Mouse (Mus musculus) ES-E14 (cell line): ENCODE results near the gene Olfr986. TPM values are rescaled to one million over a fixed set of nuclear protein-coding genes. Genes with fewer than 3 reads are reported as not detected.

Source experiments
- DNase-seq: peaks from one replicate; pipeline ENCODE4 v3.0.0-alpha.2; 2013; ENCODE audit warnings: low read depth, low spot score
- H3K27ac ChIP-seq: 2 replicates; pipeline ENCODE4 v1.5.1; 2012; ENCODE audit warnings: low read depth, mild to moderate bottlenecking, low read length, moderate library complexity, mixed read lengths; ENCODE audit not compliant: poor library complexity, insufficient read depth, severe bottlenecking
- H3K36me3 ChIP-seq: 2 replicates; pipeline ENCODE4 v1.6.1; 2012; ENCODE audit warnings: mild to moderate bottlenecking, low read length, moderate library complexity, mixed read lengths; ENCODE audit not compliant: control insufficient read depth, poor library complexity, insufficient read depth, severe bottlenecking
- H3K4me1 ChIP-seq, 2 experiments: fragments of 150-350 bp in 1 of 2; sonication (generic) in 1 of 2; 2 replicates each; pipeline ENCODE4 v1.6.1; 2012; ENCODE audit warnings: low read length in 2 of 2, mild to moderate bottlenecking in 1 of 2, mixed read lengths in 1 of 2; ENCODE audit not compliant: control insufficient read depth in 2 of 2, insufficient read depth in 2 of 2, poor library complexity in 1 of 2
- H3K4me3 ChIP-seq, 2 experiments: fragments of 150-350 bp in 1 of 2; sonication (generic) in 1 of 2; 2 replicates each; pipeline ENCODE4 v1.5.1; 2012; ENCODE audit warnings: low read length in 2 of 2, low read depth in 1 of 2, mild to moderate bottlenecking in 1 of 2, mixed read lengths in 1 of 2; ENCODE audit not compliant: insufficient read depth in 1 of 2, poor library complexity in 1 of 2, severe bottlenecking in 1 of 2
- H3K9ac ChIP-seq: 2 replicates; pipeline ENCODE4 v1.6.1; 2012; ENCODE audit warnings: low read depth, mild to moderate bottlenecking, low read length, mixed read lengths; ENCODE audit not compliant: poor library complexity, insufficient read depth, severe bottlenecking
- H3K9me3 ChIP-seq: fragments of 150-350 bp; sonication (generic); 2 replicates; pipeline ENCODE4 v1.6.1; 2012; ENCODE audit warnings: low read depth, mild to moderate bottlenecking, low read length; ENCODE audit not compliant: control insufficient read depth, insufficient read depth
- CHD2 ChIP-seq: IDR thresholded peaks from 2 replicates; pipeline ENCODE4 v1.6.1; 2014; ENCODE audit warnings: mild to moderate bottlenecking, low read depth, low read length, inconsistent platforms
- HCFC1 ChIP-seq: IDR thresholded peaks from 2 replicates; pipeline ENCODE4 v1.6.1; 2012; ENCODE audit warnings: low read length, inconsistent platforms, borderline replicate concordance; ENCODE audit not compliant: insufficient read depth
- MAFK ChIP-seq: IDR thresholded peaks from 2 replicates; pipeline ENCODE4 v1.6.1; 2014; ENCODE audit warnings: mild to moderate bottlenecking, low read depth, low read length, inconsistent platforms; ENCODE audit not compliant: insufficient read depth
- ZC3H11A ChIP-seq: IDR thresholded peaks from 2 replicates; pipeline ENCODE4 v1.6.1; 2012; ENCODE audit warnings: low read depth, mild to moderate bottlenecking, inconsistent platforms, low read length, borderline replicate concordance
- ZNF384 ChIP-seq: IDR thresholded peaks from 2 replicates; pipeline ENCODE4 v1.6.1; 2012; ENCODE audit warnings: low read depth, low read length, inconsistent platforms
- in situ Hi-C, 2 experiments: fragments of 600-800 bp; cut with MboI; formaldehyde crosslinking; loops; one replicate each; pipeline ENCODE4 v1.15.1; 2025; ENCODE audit warnings: low sequenced_read_pairs in 2 of 2, inconsistent platforms in 1 of 2; ENCODE audit not compliant: unreplicated experiment in 2 of 2
- total RNA-seq: library from RNA; depleted of rRNA; stranded (reverse); fragments of 300-350 nt; gene quantifications from 2 replicates; pipeline ENCODE4 v1.2.3, GENCODE M21; 2012

The Olfr986 gene
- total RNA-seq, 1 experiment: 0.31 TPM

DNA sequence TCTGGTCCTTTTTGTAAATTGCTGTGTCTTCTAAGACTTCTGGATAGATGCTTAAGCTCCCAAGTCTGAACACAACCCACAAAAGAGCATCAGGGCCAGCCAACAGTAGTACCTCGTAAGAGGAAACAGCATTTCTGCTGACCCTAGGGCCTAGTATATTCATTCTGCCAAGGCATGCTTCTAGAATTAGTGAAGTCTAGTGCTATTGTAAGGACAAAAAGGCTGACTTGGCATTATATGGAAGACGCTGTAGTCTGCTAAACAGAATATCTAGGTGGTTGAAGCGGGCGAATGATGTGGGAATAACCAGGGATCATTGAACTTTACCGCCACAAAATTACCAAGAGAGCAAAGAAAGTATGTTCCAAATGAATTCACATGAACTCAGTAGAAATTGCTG is 33.3 kb downstream of the Olfr986 start:
- Histone ChIP-seq H3K4me3 (no peak overlapping the region), H3K4me1 (0 out of 4 replicates have a peak, but pooled peaks cover 0 to 2% of the 10 kb centered on the region in 2 experiments), H3K27ac (no peak overlapping the region), H3K9me3 (no peaks in the 10 kb centered on the region), H3K9ac (no peak overlapping the region), H3K36me3 (peaks cover 32% of the 10 kb centered on the region)
- no peak for DNase-seq
- in situ Hi-C loops: no loop called here
- TF ChIP-seq ZC3H11A (no peak), MAFK (peak; percentile 63; the same call in 1 of the 2 replicates)

DNA sequence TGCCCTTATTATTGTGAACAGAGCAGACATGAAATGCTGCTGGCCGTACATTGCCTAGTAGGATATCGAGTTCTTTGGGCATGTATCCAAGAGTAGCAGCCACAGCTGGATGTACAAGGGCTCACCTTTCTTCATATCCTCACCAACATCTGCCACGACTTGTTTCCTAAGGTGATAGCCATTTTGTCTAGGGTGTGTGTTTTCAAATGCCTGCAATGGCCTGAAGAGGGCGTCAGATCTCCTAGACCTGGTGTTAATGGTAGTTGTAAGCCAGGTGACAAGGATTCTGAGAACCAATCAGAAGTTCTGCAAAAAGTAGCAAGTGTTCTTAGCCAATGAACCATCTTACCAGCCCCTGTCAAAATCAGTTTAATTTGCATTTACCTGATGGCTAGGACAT is 35.9 kb downstream of the Olfr986 start:
- Histone ChIP-seq H3K9me3 (no peaks in the 10 kb centered on the region), H3K27ac (no peak overlapping the region), H3K4me3 (no peak overlapping the region), H3K9ac (no peak overlapping the region), H3K4me1 (0 out of 4 replicates have a peak, but pooled peaks cover 0 to 2% of the 10 kb centered on the region in 2 experiments), H3K36me3 (peaks cover 21% of the 10 kb centered on the region)
- in situ Hi-C loops: no loop called here
- DNase-seq: peak; percentile 40
- no peak for TF ChIP-seq CHD2
- no peak for TF ChIP-seq MAFK
- TF ChIP-seq ZC3H11A: no peak
- no peak for TF ChIP-seq HCFC1
- TF ChIP-seq ZNF384: no peak

DNA sequence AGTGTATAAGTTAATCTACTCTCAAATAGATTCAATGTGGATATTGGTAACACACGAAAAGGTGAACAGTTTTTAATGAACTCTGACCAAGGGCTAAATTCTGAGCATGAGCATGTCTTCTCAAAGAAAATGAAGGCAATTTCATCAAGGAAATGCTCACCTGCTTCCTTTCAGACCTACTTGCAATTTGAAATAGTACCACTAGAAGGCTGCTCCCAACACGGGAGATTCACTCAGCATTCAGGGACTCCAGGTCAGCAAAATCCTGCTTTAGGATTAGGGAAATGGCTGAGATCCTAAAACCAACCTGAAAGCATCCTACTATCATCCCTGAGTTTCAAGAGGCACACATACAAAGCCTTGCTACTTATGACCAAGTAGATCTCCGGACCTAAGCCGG is 43.6 kb downstream of the Olfr986 start:
- Histone ChIP-seq H3K27ac (no peak overlapping the region), H3K4me3 (no peak overlapping the region), H3K4me1 (peaks cover 2 to 13% of the 10 kb centered on the region in 2 experiments; a peak in 3 of 4 replicates), H3K36me3 (peaks cover 18% of the 10 kb centered on the region), H3K9ac (no peak overlapping the region), H3K9me3 (no peaks in the 10 kb centered on the region)
- no peak for DNase-seq
- in situ Hi-C loops: no loop called here
- no peak for TF ChIP-seq ZC3H11A
- 0 out of 2 replicates have a peak, but pooled peaks have one; percentile 27 for TF ChIP-seq MAFK

DNA sequence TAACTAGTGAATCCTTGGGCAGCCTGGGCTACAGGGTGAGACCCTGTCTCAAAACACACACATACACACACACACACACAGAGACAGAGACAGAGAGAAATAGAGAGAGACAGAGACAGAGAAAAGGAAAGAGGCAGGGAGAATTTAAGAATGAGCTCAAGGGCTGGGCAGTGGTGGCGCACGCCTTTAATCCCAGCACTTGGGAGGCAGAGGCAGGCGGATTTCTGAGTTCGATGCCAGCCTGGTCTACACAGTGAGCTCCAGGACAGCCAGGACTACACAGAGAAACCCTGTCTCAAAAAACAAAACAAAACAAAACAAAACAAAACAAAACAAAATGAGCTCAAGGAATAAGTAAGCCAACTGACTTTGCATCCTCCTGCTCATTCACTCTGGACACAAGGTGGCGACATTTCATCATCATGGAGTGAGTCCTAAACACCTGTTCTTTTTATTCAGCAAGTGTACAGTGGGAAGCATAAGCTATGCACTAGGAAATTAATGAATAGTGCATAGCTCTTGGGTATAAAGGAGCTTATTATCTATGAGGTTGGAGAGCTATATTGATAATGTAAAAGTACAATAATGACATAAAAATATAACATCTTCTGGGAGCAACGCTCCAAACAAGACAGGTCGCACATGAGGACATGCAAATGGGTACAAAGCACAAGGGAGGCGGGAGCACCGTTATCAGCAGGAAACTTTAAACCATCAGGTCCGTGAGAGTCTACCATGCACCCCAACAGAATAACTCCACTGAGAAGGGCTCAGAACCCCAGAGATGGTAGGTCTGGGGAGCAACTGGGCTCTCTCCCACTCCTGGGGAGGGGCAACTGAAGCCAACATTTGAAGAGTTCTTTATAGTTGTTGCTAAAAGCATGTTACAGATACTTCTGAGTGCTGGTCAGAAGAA is 47.4 kb downstream of the Olfr986 start:
- DNase-seq: peak; percentile 66
- in situ Hi-C loops: no loop called here

More for the DNA sequence above, 47.4 kb downstream of the Olfr986 start:
- Histone ChIP-seq H3K9ac (peak overlapping the region; percentile 45; the same call in 1 of the 2 replicates), H3K36me3 (peaks cover 25% of the 10 kb centered on the region), H3K4me1 (peaks cover 2 to 19% of the 10 kb centered on the region in 2 experiments), H3K27ac (no peak overlapping the region), H3K4me3 (no peak overlapping the region), H3K9me3 (no peaks in the 10 kb centered on the region)
- TF ChIP-seq ZC3H11A (peak; percentile 27; the same call in 1 of the 2 replicates), CHD2 (no peak), HCFC1 (no peak), MAFK (no peak), ZNF384 (no peak)
